Mouse (Mus musculus): Measurements from ENCODE around the gene Lpin2.
A peak's percentile ranks its signal among the peaks of the same experiment; 100 is the strongest.

The Lpin2 gene

GRCm38 (mm10) chr17:71235229-71235958 lies 53.0 kb downstream of the Lpin2 start:
- no peak for DNase-seq

GRCm38 (mm10) chr17:71238494-71238893 lies 56.1 kb downstream of the Lpin2 start:
- DNase-seq, result no peak

- no peak for DNase-seq
Observed at GRCm38 (mm10) chr17:71240811-71241210, 58.5 kb downstream of the Lpin2 start.

GRCm38 (mm10) chr17:71242666-71243065 lies 60.3 kb downstream of the Lpin2 start:
- no peak for DNase-seq

- DNase-seq, result no peak
Observed at GRCm38 (mm10) chr17:71245133-71245532, 62.8 kb downstream of the Lpin2 start.

GRCm38 (mm10) chr17:71246022-71246421 lies 63.7 kb downstream of the Lpin2 start:
- no peak for DNase-seq

GRCm38 (mm10) chr17:71248963-71249362 lies 66.6 kb downstream of the Lpin2 start:
- DNase-seq, result no peak

- no peak for DNase-seq
Observed at GRCm38 (mm10) chr17:71250046-71250445, 67.7 kb downstream of the Lpin2 start.

- no peak for DNase-seq
Observed at GRCm38 (mm10) chr17:71250819-71251600, 68.7 kb downstream of the Lpin2 start.

- DNase-seq, result no peak
Observed at GRCm38 (mm10) chr17:71251601-71252001, 69.2 kb downstream of the Lpin2 start.

- DNase-seq, result no peak
Observed at GRCm38 (mm10) chr17:71252101-71252500, 69.7 kb downstream of the Lpin2 start.

GRCm38 (mm10) chr17:71253391-71253790 lies 71.0 kb downstream of the Lpin2 start:
- DNase-seq, result no peak

- DNase-seq, result no peak
Observed at GRCm38 (mm10) chr17:71254106-71254505, 71.7 kb downstream of the Lpin2 start.

- DNase-seq, result peak; percentile 44
Observed at GRCm38 (mm10) chr17:71254736-71255135, 72.4 kb downstream of the Lpin2 start.

GRCm38 (mm10) chr17:71256068-71256615 lies 73.8 kb downstream of the Lpin2 start:
- DNase-seq, result no peak

- no peak for DNase-seq
Observed at GRCm38 (mm10) chr17:71256806-71257536, 74.6 kb downstream of the Lpin2 start.

- DNase-seq, result no peak
Observed at GRCm38 (mm10) chr17:71259727-71260126, 77.4 kb downstream of the Lpin2 start.

- no peak for DNase-seq
Observed at GRCm38 (mm10) chr17:71260658-71261057, 78.3 kb downstream of the Lpin2 start.

GRCm38 (mm10) chr17:71263136-71263535 lies 80.8 kb downstream of the Lpin2 start:
- peak; percentile 21 for DNase-seq

GRCm38 (mm10) chr17:71264739-71265138 lies 82.4 kb downstream of the Lpin2 start:
- no peak for DNase-seq

GRCm38 (mm10) chr17:71265336-71266051 lies 83.1 kb downstream of the Lpin2 start:
- no peak for DNase-seq

- no peak for DNase-seq
Observed at GRCm38 (mm10) chr17:71267374-71267773, 85.0 kb downstream of the Lpin2 start.

- DNase-seq, result no peak
Observed at GRCm38 (mm10) chr17:71268152-71268551, 85.8 kb downstream of the Lpin2 start.
